Mouse (Mus musculus) limb, embryonic 13.5 days (tissue): Measurements from ENCODE around the gene Prmt1. TPM values are rescaled to one million over a fixed set of nuclear protein-coding genes. Genes with fewer than 3 reads are reported as not detected.

ENCODE experiments used
- ATAC-seq: fragments of 200-750 bp; cut with Nextera tagmentation; 2 replicates; pipeline ENCODE4 v1.8.0; 2017; ENCODE audit warnings: low read depth, moderate number of reproducible peaks, moderate TSS enrichment; ENCODE audit not compliant: low FRiP score
- H3K27ac ChIP-seq: fragments of 300-500 bp; sonication (generic); 2 replicates; pipeline ENCODE4 v1.5.1; 2015; ENCODE audit warnings: inconsistent platforms, mild to moderate bottlenecking, moderate library complexity
- H3K27me3 ChIP-seq: fragments of 300-500 bp; sonication (generic); 2 replicates; pipeline ENCODE4 v1.6.1; 2015; ENCODE audit warnings: mild to moderate bottlenecking, inconsistent platforms
- H3K36me3 ChIP-seq: fragments of 300-500 bp; sonication (generic); 2 replicates; pipeline ENCODE4 v1.6.1; 2015; ENCODE audit warnings: inconsistent platforms, mild to moderate bottlenecking, moderate library complexity
- H3K4me1 ChIP-seq: fragments of 300-500 bp; sonication (generic); 2 replicates; pipeline ENCODE4 v1.6.1; 2015; ENCODE audit warnings: inconsistent platforms
- H3K4me2 ChIP-seq: fragments of 300-500 bp; sonication (generic); replicated peaks from 2 replicates; pipeline ENCODE4 v1.6.1; 2015; ENCODE audit warnings: inconsistent platforms, mild to moderate bottlenecking, moderate library complexity
- H3K4me3 ChIP-seq: fragments of 300-500 bp; sonication (generic); 2 replicates; pipeline ENCODE4 v1.5.1; 2015; ENCODE audit warnings: moderate library complexity, mild to moderate bottlenecking, inconsistent platforms
- H3K9ac ChIP-seq: fragments of 300-500 bp; sonication (generic); 2 replicates; pipeline ENCODE4 v1.6.1; 2015; ENCODE audit warnings: mild to moderate bottlenecking, inconsistent platforms
- H3K9me3 ChIP-seq: fragments of 300-500 bp; sonication (generic); 2 replicates; pipeline ENCODE4 v1.6.1; 2016; ENCODE audit warnings: inconsistent platforms
- WGBS: fragments of 180-500 bp; shearing (Covaris S2); methylation state at CpG from one replicate; pipeline ENCODE4 v1.1.7; 2015; 5-methylcytosine and 5-hydroxymethylcytosine counted together
- polyA plus RNA-seq: library from polyadenylated mRNA; unstranded; fragments of >200 nt; fragmentation: Nextera tagmentation; extraction: Ambion mirVana; gene quantifications from 2 replicates; pipeline ENCODE4 v1.2.1, GENCODE M21; 2015

Prmt1 gene
- polyA plus RNA-seq, 1 experiment from 2014 or later: 670 TPM

GRCm38 (mm10) chr7:44996672-44997071 lies 10.3 kb upstream of the Prmt1 start:
- WGBS: 13% methylated on average over 10 of the region's 10 CpGs
- Histone ChIP-seq H3K4me1 (peaks cover 30% of the 10 kb centered on the region), H3K36me3 (peaks cover 70% of the 10 kb centered on the region), H3K27me3 (no peaks in the 10 kb centered on the region), H3K27ac (peak overlapping the region; percentile 85), H3K9me3 (no peaks in the 10 kb centered on the region), H3K9ac (peak overlapping the region; percentile 82), H3K4me2 (peak overlapping the region; percentile 89), H3K4me3 (peak overlapping the region; percentile 72)
- no peak for ATAC-seq

- Histone ChIP-seq H3K4me2 (peak overlapping the region; percentile 74), H3K27me3 (no peaks in the 10 kb centered on the region), H3K9me3 (no peaks in the 10 kb centered on the region), H3K36me3 (peaks cover 48% of the 10 kb centered on the region), H3K27ac (peak overlapping the region; percentile 98), H3K4me1 (peaks cover 36% of the 10 kb centered on the region), H3K9ac (peak overlapping the region; percentile 86), H3K4me3 (peak overlapping the region; percentile 60)
- under 1% methylated on average over 29 of the region's 29 CpGs for WGBS
- peak; percentile 6; the same call in 1 of the 2 replicates for ATAC-seq
Measured at GRCm38 (mm10) chr7:44986879-44987718, 731 bp upstream of the Prmt1 start.

GRCm38 (mm10) chr7:44985595-44986191 lies 675 bp downstream of the Prmt1 start:
- Histone ChIP-seq H3K9ac (peak overlapping the region; percentile 99), H3K27ac (peak overlapping the region; percentile 94), H3K4me2 (peak overlapping the region; percentile 71), H3K4me3 (peak overlapping the region; percentile 95), H3K36me3 (peaks cover 50% of the 10 kb centered on the region), H3K27me3 (no peaks in the 10 kb centered on the region), H3K9me3 (no peaks in the 10 kb centered on the region), H3K4me1 (peaks cover 36% of the 10 kb centered on the region)
- WGBS: under 1% methylated on average over 43 of the region's 45 CpGs
- no peak for ATAC-seq

GRCm38 (mm10) chr7:44984833-44985164 lies 1.6 kb downstream of the Prmt1 start:
- 51% methylated on average over 3 of the region's 3 CpGs for WGBS
- peak overlapping the region; percentile 99 for H3K9ac ChIP-seq
- H3K4me3 ChIP-seq: peak overlapping the region; percentile 95
- H3K9me3 ChIP-seq: no peaks in the 10 kb centered on the region
- no peak for ATAC-seq
- peaks cover 50% of the 10 kb centered on the region for H3K36me3 ChIP-seq
- H3K27ac ChIP-seq: peak overlapping the region; percentile 22; the same call in 1 of the 2 replicates
- peaks cover 36% of the 10 kb centered on the region for H3K4me1 ChIP-seq
- H3K4me2 ChIP-seq: peak overlapping the region; percentile 71
- no peaks in the 10 kb centered on the region for H3K27me3 ChIP-seq

- H3K4me2 ChIP-seq: peak overlapping the region; percentile 71
- H3K9ac ChIP-seq: peak overlapping the region; percentile 99
- H3K36me3 ChIP-seq: peaks cover 50% of the 10 kb centered on the region
- H3K4me1 ChIP-seq: peaks cover 34% of the 10 kb centered on the region
- H3K4me3 ChIP-seq: peak overlapping the region; percentile 95
- H3K27ac ChIP-seq: peak overlapping the region; percentile 34; the same call in 1 of the 2 replicates
- H3K9me3 ChIP-seq: no peaks in the 10 kb centered on the region
- no peaks in the 10 kb centered on the region for H3K27me3 ChIP-seq
- no peak for ATAC-seq
- WGBS: 86% methylated on average over 7 of the region's 7 CpGs
Measured at GRCm38 (mm10) chr7:44983944-44984832, 2.2 kb downstream of the Prmt1 start.

- Histone ChIP-seq H3K4me1 (peaks cover 25% of the 10 kb centered on the region), H3K9me3 (no peaks in the 10 kb centered on the region), H3K27ac (no peak overlapping the region), H3K4me2 (0 out of 2 replicates have a peak overlapping the region, but pooled peaks have one; percentile 71), H3K9ac (no peak overlapping the region), H3K4me3 (no peak overlapping the region), H3K36me3 (peaks cover 57% of the 10 kb centered on the region), H3K27me3 (no peaks in the 10 kb centered on the region)
- WGBS: 38% methylated on average over 6 of the region's 6 CpGs
- ATAC-seq: no peak
Measured at GRCm38 (mm10) chr7:44983085-44983484, 3.3 kb downstream of the Prmt1 start.

- WGBS: 95% methylated on average over 8 of the region's 8 CpGs
- no peak overlapping the region for H3K4me2 ChIP-seq
- H3K36me3 ChIP-seq: peaks cover 72% of the 10 kb centered on the region
- H3K27ac ChIP-seq: no peak overlapping the region
- no peak for ATAC-seq
- peaks cover 20% of the 10 kb centered on the region for H3K4me1 ChIP-seq
- no peaks in the 10 kb centered on the region for H3K9me3 ChIP-seq
- no peak overlapping the region for H3K9ac ChIP-seq
- no peaks in the 10 kb centered on the region for H3K27me3 ChIP-seq
- no peak overlapping the region for H3K4me3 ChIP-seq
Measured at GRCm38 (mm10) chr7:44981539-44981938, 4.8 kb downstream of the Prmt1 start.

GRCm38 (mm10) chr7:44978300-44978699 lies 8.1 kb downstream of the Prmt1 start:
- Histone ChIP-seq H3K27ac (no peak overlapping the region), H3K4me3 (no peak overlapping the region), H3K36me3 (peaks cover 79% of the 10 kb centered on the region), H3K4me1 (peaks cover 12% of the 10 kb centered on the region), H3K9ac (no peak overlapping the region), H3K4me2 (no peak overlapping the region), H3K27me3 (no peaks in the 10 kb centered on the region), H3K9me3 (no peaks in the 10 kb centered on the region)
- 89% methylated on average over 3 of the region's 3 CpGs for WGBS
- no peak for ATAC-seq

GRCm38 (mm10) chr7:44975117-44975419 lies 11.3 kb downstream of the Prmt1 start:
- H3K36me3 ChIP-seq: peaks cover 49% of the 10 kb centered on the region
- H3K9me3 ChIP-seq: no peaks in the 10 kb centered on the region
- 26% methylated on average over 6 of the region's 6 CpGs for WGBS
- 0 out of 2 replicates have a peak overlapping the region, but pooled peaks have one; percentile 45 for H3K9ac ChIP-seq
- peak overlapping the region; percentile 77 for H3K4me2 ChIP-seq
- H3K27me3 ChIP-seq: no peaks in the 10 kb centered on the region
- peaks cover 32% of the 10 kb centered on the region for H3K4me1 ChIP-seq
- H3K4me3 ChIP-seq: peak overlapping the region; percentile 56
- peak overlapping the region; percentile 88; the same call in 1 of the 2 replicates for H3K27ac ChIP-seq
- ATAC-seq: no peak

GRCm38 (mm10) chr7:44974383-44975116 lies 11.8 kb downstream of the Prmt1 start, which contains the start of gene Cpt1c:
TSS of gene Cpt1c (minus strand) at chr7:44974851.
- Histone ChIP-seq H3K4me1 (peaks cover 35% of the 10 kb centered on the region), H3K4me2 (peak within 1 kb of the TSS; percentile 77), H3K9me3 (no peaks in the 10 kb centered on the region), H3K9ac (peak within 1 kb of the TSS; percentile 70), H3K27me3 (no peaks in the 10 kb centered on the region), H3K4me3 (peak within 1 kb of the TSS; percentile 56), H3K27ac (peak within 1 kb of the TSS; percentile 88), H3K36me3 (peaks cover 44% of the 10 kb centered on the region)
- 2% methylated on average over 22 of the region's 22 CpGs for WGBS
- peak; percentile 49; the same call in 1 of the 2 replicates for ATAC-seq

GRCm38 (mm10) chr7:44973415-44974130 lies 12.8 kb downstream of the Prmt1 start:
- Histone ChIP-seq H3K9ac (peak overlapping the region; percentile 70), H3K36me3 (peaks cover 34% of the 10 kb centered on the region), H3K4me3 (peak overlapping the region; percentile 56), H3K9me3 (no peaks in the 10 kb centered on the region), H3K4me2 (peak overlapping the region; percentile 77), H3K4me1 (peaks cover 35% of the 10 kb centered on the region), H3K27me3 (no peaks in the 10 kb centered on the region), H3K27ac (peak overlapping the region; percentile 88)
- no peak for ATAC-seq
- 42% methylated on average over 14 of the region's 14 CpGs for WGBS
